Mouse (Mus musculus): ENCODE results near the gene Aatf.

The Aatf gene

DNA sequence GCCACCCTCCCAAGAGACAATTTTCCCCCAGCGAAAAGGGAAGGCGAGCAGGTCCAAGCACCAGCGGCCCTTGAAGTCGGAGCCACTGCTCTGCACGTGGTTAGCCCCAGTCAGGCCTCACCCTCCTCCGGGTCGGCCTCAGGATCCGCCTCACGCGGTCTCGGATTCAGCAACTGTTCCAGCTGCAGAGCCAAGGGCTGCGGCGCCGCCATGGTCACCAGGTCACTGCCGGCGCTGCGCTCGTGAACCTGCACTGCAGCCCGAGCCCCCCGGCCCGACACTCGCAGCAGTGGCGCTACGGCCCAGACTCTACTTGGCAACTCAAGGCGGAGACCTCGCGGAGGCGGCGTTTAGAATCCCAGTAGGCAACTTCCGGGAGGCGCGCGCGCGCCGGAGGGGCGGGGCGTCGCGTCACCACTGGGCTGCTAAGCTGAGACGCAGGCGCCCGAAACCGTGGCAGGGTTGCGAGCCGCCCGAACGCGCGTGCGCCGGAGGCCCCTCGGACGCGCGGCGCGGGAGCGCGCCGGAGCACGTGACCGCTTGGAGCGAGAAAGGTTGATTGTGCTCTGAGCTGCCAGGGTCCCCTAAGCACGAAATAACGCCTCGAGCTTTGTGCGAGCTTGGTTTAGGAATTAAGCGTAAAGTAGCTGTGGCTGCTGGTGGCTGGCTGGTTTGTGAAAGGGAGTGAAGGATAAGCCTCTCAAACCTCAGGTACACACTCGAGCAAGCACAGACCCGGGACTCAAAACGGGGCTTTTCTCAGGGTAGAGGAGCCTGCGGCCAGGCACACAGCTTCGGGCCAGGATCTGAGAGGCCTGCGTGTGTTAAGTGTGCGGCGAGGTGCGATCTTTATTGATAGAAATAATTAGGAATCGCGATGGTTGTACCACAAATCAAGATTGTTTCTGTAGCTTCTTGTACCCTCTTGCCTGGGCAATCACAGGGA lies at the start of gene Aatf:
Gene Aatf (minus strand): TSS at position 352 of the 946 bp plus-strand sequence.
- peak; percentile 91 to 97 for DNase-seq (ENCODE audit: low spot score in 2 of 2)

DNA sequence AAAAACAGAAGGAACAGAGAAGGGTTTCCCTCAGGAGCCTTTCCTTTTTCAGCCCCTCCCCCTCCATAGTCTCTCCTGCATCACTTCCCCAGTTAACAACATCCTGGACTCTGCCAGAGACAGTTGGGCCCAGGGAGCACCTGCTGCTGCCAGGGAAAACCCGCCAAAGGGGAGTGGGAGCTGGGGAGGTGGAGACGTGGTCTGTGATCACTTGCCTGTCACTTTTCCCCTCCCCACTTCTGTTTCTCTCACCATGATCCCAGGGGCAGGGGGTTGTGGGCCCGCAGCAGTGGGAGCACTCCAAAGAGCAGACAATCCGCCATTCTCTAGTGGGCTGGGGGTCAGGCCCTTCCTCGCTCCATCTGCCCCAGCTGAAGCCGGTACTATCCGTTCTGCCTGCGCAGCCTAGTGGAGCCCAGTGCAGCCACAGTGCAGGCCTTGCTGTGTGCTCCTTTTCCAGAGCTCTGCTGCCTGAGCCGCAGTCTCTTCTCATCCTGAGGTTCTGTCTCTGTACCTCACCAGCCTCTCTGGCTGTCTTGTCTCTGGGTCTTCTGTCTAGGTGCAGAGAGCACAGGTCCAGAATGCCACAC lies 49.5 kb upstream of the Aatf start:
- no peak for DNase-seq (ENCODE audit: low spot score in 2 of 2)

DNA sequence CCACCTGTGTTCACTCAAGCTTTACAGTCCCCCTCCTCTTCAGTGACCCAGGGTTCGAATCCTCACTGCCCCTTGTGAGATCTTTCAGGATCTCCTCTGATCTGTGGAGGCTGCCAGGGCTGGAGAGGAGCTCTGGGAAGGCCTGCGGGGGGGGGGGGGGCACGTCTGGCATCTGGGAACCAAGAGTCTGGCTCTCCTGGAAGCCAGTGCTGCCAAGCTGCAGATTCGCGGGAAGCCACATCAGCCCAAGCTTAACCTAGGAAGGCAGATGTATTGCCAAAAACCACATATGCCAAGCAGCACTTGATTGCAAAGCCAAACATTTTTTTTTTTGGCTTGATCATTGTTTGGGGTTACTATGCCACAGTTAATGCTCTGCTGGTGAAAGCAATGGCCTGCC lies 48.2 kb upstream of the Aatf start:
- no peak for DNase-seq (ENCODE audit: low spot score in 2 of 2)

DNA sequence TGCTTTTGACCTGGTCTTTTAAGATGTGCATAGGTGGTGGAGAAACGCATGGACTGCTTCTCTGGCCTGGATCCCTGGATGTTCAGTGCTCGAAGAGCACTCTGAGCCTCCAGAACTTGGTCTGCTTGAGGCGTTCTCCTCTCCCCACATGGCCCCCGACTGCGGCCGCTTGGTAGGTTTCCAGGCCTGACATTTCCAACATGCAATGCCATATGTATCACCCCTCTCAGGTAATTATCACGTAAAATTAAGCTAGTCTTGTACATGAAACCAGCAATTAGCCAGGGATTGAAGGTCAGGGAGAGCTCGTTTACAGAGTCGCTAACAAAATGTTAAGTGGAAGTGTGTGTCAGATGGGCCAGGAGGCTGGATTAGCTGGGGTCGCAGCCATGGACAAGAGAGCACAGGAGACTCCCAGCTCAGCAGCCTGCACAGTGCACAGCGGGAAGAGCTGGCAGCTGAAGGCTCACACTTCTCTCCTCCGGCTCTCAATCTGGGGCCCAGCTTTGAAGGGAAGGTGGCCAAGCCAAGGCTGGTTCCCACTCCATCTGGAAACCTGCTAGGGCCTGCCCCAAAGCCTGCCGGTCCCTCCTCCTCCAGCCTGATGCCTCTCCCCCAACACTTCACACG lies 40.6 kb upstream of the Aatf start:
- DNase-seq (ENCODE audit: low spot score in 2 of 2): no peak

DNA sequence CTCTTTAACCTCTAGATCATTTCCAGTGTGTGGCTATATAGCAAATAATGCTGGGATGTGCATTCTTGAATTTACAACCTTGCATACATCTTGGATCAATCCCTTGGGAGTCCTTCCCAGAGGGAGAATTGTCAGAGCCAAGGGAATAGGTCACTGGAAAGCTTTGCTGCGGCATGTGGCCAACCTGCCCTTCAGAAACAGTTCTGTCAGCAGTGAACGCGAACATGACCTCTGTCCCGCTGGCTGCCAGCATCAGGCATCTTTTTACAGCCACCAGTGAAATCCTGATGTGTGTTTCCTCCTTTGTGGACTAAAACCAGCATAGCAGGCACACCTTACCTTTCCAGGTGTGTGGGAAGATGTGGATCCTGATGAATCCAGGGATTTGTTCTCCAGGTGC lies 38.0 kb upstream of the Aatf start:
- DNase-seq (ENCODE audit: low spot score in 2 of 2): no peak

DNA sequence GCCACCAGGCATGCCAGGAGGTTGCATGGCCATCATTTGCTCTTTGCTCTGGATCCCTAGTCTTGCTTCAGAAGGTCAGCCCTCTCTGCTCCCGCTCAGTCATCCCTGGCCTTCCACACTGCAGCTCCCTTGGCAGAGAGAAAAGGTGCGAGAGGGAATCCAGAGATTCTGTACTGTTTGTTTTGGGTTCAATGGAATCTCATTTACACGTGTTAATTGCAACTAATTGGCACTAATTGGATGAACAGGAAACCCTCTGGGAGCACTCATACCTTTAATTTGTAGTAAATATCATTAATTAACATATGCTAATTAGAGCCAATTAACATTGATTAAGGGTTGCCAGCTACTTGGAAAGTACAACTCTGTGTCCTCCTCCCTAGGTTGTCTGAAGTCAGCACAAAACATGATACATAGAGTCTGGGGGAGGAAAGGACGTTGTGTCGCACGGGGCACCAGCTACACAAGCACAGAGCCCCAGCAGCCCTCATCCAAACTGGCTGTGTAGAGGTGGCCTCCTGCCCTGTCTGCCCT lies 36.0 kb upstream of the Aatf start:
- DNase-seq (ENCODE audit: low spot score in 2 of 2): no peak

DNA sequence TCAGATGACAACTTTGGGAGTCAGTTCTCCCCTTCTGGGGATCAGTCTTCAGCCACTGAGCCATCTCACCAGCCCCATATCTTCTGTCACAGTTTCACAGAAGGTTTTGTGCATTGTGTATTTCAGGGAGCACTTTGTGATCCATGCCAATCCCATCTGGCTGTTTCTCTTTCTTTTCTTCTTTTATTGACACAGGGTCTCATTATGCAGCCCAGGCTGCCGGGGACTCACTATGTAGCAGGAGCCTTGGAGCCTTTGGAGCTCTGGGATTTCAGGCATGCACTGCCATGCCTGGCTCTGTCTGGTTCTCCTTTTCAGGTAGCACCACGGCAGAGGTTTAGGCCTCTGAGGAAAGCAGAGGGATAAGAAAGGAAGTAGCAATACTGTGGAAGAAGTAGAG lies 35.0 kb upstream of the Aatf start:
- no peak for DNase-seq (ENCODE audit: low spot score in 2 of 2)

DNA sequence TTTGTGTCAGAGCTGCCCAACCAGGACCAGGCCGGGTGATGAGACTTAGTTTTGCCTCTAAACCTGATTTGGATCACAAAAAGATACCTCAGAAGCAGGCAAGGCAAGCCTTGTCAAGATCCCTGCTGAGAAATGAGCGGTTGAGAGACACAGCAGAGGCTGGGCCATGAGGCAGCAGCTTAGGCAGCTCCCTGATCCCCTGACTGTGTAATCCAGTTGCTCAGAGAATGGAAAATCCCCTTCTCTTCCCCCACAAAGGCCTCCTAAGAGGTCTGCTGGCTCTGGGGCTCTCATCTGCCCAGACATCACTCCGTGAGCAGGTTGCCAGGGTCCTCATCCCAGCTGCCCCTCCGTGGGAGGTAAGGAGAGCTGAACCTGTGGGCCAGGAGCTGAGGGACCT lies 26.7 kb upstream of the Aatf start:
- no peak for DNase-seq (ENCODE audit: low spot score in 2 of 2)

DNA sequence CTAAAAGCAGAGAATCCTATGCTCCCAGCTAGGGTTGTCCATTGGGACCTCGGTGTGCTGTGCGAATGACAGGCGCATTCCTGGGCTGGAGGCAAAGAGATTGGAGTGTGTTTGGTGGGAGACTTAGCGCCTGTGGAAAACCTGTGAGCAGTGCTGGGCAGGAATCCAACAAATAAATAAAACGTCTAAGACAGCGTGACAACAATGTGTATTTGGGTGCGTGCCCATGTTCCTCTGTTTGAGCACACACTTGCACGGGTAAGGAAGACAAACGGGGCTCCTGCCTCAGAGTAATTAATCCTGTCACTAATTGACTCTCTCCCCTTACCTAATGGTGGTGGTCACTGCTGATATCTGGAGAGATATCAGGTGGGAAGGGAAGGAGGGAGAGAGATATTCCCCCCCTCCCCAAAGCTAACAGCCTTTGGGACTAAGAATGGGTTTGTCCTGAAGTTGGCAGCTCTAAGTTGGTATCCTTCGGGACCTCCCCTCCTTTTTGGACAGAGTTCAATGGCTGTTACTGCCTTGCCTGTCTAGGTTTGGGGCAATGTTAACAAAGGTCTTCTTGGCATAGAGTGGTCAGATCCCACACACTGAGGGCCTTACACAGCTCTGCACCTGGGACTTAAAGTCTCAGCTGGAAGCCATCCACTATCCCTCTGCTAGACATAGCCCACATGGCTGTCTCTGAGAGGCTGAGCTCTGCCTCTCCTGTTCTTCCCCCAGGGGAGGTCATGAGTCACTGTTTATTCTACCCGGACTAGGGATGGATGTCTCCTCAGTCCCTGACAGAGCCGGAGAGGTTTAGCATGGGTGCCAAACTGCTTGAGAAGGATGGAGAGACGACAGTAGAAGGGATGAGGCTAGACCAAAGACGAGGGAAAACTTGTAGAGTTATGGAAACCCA lies 16.7 kb upstream of the Aatf start:
- DNase-seq (ENCODE audit: low spot score in 2 of 2): no peak

DNA sequence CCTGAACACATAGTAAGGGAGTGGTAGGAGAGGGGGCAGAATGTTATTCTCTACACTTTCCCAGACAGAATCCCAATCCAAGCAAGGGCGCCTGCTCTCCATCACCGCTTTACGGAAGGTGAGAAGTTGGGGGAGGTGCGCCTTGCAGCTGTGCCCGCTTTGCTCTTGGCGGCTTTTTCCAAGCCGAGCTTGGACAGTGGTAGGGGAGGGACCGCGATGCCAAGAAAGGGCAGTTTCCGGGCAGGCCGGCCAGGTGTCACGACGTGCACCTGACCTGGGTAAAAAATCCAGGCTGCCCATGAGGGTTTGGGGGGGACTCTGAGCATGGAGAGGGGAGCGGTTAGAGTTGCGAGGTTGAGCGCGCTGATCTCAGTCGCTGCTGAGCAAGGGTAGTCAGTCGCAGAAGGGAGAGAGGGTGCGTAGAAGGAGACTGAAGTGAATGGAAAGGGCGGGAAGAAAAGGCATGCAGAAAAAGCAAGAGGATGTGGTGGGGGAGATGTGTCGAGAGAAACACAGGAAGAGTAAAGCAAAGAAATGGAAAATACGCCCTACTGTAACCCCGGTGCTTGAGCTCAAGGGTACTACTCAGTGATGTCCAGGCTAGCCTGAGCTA lies 15.9 kb upstream of the Aatf start:
- no peak for DNase-seq (ENCODE audit: low spot score in 2 of 2)

DNA sequence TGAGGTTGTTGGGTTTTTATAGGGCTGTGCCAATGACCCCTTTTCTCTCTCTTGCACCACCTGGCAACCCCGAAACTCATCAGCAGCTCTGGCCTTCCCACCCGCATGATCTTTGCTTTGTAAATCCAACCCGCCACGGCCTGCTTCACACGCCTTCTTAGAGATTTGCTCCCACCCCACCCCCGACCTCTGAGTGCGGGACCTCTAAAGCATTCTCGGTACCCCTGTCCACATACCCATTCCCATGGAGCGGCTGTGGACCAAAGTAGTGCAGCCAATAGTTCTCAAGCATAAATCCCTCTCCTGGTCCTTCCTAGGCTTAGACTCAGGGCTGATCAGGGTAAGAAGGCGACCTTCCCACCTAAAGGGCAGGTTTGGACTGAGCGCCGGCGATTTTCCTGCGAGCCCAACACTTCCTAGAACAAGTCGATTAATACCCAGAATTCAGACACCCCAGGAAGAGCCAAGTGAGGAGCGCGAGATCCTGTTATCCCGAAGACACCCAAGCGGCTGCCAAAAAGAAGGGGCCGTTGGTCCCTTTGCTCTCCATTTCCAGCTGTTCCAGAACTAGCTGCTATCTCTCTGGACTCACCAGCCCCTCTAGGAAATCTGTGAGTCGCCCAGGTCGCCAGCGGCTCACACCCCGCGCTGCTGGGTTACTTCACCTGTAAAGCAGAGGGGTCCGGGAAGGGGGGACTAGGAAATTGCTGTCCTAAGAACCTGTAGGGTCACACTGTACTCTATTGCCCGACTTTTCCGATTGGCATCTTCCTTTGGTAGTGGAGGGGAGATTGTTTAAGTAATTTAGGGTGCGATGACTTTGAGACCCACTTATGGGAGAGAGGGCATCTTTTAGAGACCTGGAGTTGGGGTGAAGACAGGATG lies 13.9 kb upstream of the Aatf start:
- no peak for DNase-seq (ENCODE audit: low spot score in 2 of 2)

DNA sequence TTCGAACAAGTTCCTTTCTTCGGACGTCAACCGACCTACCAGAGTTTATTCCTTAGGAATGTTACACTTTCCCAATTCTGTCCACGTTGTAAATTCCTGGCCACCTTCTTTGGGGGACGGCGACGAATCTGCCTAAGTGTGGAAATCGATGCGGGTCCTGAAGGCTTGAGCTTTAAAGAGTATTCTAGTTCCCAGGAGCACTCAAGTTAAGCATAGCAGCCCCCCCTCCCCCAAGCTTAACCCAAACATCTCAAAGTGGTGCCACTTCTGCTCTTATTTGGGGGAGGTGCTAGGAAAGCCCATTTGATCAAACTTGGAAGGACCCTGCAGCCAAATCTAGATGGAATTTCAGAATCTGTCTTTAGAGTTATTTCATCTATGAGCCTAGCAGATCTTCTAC lies 13.1 kb upstream of the Aatf start:
- no peak for DNase-seq (ENCODE audit: low spot score in 2 of 2)

DNA sequence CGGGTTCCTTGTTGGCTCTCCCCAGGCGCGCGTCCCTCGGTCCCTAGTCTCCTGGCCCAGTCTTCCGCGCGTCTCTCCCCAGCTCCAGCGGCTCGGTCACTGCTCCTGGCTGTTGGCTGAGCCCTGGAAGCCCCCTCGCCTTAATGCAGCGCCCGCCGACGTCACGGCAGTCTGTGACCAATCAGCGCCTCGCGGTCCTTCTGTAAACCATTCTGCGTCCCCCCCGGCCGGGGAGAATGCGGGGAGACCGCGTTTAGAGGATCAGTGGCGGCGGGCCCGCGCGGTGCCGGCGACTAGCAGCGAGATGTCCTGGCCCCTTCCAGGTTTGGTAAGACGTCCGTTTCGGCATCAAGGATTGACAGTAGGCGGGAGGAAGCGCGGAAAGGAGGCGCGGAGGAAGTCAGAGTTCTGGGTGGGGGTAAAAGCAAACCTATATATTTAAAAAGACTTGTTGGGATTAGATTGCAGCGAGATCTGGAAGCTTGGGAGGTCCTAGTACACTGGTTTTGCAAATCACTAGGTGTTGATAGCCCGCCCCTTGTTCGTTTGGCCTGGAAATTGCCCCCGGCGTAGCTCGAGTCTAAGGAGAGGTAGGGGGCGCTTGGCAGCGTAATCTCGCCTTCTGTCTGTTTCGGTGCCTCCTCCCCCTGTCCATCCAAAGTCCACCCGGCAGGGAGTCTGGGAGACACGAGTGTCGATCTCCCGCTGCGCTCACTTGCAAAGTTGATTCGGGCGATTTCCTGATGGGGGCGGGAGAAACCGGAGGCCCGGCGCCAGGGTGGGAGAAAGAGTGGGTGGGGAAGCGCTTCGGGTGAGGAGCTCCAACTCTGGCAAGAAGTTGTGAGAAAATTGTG lies 12.3 kb upstream of the Aatf start, which contains the start of gene Lhx1:
Gene Lhx1 (minus strand): TSS at position 115 of the 854 bp plus-strand sequence.
- no peak for DNase-seq (ENCODE audit: low spot score in 2 of 2)

DNA sequence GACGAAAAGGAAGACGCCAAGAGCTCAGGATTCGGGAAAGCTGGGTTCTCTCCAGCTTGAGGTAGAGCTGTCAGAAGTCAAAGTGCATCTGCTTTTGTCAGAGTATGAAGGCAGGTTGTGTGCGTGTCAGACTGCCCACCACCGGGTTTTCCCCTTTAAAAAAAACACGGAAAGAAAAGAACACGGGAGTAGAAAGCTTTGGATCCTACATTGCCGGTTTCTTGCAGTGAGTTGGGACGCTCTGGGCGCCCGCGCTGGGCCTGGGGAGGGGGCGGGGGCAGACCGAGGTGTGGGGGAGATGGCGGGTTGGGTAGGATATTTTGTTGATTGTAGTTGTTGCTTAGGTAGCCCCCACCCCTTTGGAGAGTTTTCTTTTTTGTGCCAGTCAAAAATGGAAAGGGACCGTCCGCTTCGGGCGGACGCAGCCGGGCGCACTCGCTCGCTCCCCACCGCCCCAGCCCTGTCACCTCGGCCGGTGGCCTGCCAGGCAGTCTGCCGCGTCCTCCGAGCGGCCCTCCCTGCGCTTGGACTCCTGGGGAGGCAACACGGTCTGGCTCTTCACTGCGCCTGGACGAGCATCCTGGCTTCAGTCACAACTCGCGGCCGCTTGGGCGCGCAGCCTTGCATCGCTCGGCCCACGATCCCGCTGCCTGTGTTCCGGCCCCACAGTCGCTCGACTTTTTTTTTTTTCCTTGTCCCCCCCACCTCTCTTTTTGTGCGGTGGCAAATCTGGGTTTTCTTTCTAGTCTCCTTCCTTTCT lies 11.4 kb upstream of the Aatf start:
- no peak for DNase-seq (ENCODE audit: low spot score in 2 of 2)

DNA sequence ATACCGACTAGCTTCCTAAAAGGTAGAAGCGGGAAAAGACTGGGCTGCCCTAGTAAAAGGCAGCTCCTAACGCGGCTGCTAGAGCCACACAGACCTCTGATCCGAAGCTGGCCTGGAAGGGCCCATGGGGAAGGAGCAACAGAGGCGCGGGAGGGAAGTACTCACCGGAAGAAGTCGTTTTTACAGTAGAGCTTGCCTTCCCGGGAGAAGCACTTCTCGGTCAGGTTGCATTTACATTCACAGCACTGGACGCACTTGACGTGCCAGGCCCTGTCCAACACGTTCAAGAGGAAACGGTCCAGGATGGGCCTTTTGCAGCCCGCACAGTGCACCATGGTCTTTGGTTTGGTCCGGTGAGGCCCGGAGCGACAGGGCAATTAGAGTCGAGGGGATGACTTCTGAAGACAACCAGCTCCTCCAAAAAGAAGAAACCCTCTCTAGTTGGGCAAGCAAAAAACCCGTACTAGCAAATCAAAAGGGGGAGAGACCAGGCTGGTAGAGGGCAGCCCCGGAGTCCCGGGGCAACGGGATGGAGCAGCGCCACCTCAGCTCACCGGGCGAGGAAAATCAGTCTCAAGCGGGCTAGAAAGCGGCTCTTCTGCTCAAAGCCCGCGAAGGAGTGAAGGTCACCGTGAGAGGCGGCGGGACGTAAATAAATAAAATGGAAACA lies 10.7 kb upstream of the Aatf start:
- DNase-seq (ENCODE audit: low spot score in 2 of 2): no peak

DNA sequence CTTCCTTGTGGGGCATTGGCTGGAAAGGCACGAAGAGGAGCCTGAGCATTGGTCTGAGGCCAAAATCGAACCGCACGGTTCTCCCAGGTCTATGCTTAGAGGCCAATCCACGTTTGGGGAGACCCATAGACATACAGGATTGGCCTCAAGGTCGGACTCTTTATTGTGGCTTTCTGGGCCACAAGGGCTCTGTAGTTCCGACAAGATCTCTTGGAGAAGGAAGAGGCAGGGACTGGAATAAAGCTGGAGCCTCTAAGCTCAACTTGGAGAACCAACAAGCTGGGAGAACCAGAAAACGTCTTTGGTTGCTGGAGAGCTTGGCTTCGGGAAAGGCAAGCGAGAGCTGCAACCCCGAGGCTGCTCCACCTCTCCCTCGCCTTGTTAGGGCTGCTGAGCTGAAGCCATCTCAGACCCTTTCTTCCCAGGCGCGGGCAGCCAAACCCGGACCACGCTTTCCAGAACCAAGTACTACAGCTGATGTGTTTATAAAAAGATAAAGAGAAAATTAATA lies 10.1 kb upstream of the Aatf start:
- no peak for DNase-seq (ENCODE audit: low spot score in 2 of 2)

DNA sequence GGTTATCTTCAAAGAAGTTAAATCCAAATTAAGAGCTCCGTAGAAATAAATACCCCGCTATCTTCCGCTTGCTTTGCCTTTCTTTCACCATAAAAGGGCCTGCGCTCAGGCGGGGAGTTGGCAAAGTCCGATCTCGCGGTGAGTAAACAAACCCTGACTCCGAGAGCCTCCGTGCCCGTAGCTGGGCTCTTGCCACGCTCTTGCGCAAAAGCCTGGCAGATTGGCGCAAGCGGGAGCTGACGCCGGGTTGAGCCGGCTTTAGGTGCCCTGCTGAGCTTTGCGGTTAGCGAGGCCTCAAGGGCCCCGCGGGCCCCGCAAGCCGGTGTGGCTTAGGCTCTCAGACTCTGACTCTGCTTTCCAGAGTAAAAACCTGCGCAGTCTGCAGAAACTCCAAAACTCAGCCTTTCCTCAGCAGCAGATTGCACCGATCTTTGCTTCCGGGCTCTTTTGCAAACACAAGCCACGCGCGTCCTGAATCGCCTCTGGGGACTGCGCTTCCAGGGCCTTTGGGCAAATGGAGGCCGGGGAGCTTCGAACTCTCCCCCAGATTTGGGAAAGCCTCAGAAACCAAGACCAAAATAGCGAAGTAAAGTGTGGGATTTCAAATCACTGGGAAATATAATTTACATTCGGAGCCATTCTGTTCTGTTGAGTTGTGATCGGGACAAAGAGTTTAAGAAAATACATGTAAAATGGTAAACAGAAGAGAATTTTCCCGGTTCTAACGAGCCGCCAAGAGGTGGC lies 9.4 kb upstream of the Aatf start:
- DNase-seq (ENCODE audit: low spot score in 2 of 2): peak in 1 of 2 experiments; percentile 28
